Mouse (Mus musculus) neural tube, embryonic 13.5 days (tissue): ENCODE data around the gene Psmb6. TPM values are rescaled to one million over a fixed set of nuclear protein-coding genes. Genes with fewer than 3 reads are reported as not detected.

Experiments
- ATAC-seq: fragments of 200-750 bp; cut with Nextera tagmentation; 2 replicates; pipeline ENCODE4 v1.8.0; 2017; ENCODE audit warnings: low read depth, mild to moderate bottlenecking, moderate TSS enrichment, moderate library complexity
- H3K27ac ChIP-seq: fragments of 300-500 bp; sonication (generic); replicated peaks from 2 replicates; pipeline ENCODE4 v1.5.1; 2015; ENCODE audit warnings: moderate library complexity, mild to moderate bottlenecking, inconsistent platforms
- H3K27me3 ChIP-seq: fragments of 300-500 bp; sonication (generic); 2 replicates; pipeline ENCODE4 v1.6.1; 2015; ENCODE audit warnings: mild to moderate bottlenecking, inconsistent platforms
- H3K36me3 ChIP-seq: fragments of 300-500 bp; sonication (generic); 2 replicates; pipeline ENCODE4 v1.6.1; 2015; ENCODE audit warnings: mild to moderate bottlenecking, inconsistent platforms
- H3K4me1 ChIP-seq: fragments of 300-500 bp; sonication (generic); replicated peaks from 2 replicates; pipeline ENCODE4 v1.6.1; 2015; ENCODE audit warnings: inconsistent platforms
- H3K4me2 ChIP-seq: fragments of 300-500 bp; sonication (generic); 2 replicates; pipeline ENCODE4 v1.6.1; 2015; ENCODE audit warnings: inconsistent platforms, mild to moderate bottlenecking, moderate library complexity
- H3K4me3 ChIP-seq: fragments of 300-500 bp; sonication (generic); 2 replicates; pipeline ENCODE4 v1.5.1; 2015; ENCODE audit warnings: mild to moderate bottlenecking, inconsistent platforms
- H3K9ac ChIP-seq: fragments of 300-500 bp; sonication (generic); 2 replicates; pipeline ENCODE4 v1.6.1; 2015; ENCODE audit warnings: moderate library complexity, mild to moderate bottlenecking, inconsistent platforms
- H3K9me3 ChIP-seq: fragments of 300-500 bp; sonication (generic); 2 replicates; pipeline ENCODE4 v1.6.1; 2016; ENCODE audit warnings: inconsistent platforms
- WGBS: fragments of 180-500 bp; shearing (Covaris S2); methylation state at CpG from one replicate; pipeline ENCODE4 v1.1.7; 2015; 5-methylcytosine and 5-hydroxymethylcytosine counted together
- polyA plus RNA-seq: library from polyadenylated mRNA; unstranded; fragments of >200 nt; fragmentation: Nextera tagmentation; extraction: Ambion mirVana; gene quantifications from 2 replicates; pipeline ENCODE4 v1.2.1, GENCODE M21; 2015

Gene Psmb6
- polyA plus RNA-seq, 1 experiment from 2014 or later, result 814 TPM

DNA sequence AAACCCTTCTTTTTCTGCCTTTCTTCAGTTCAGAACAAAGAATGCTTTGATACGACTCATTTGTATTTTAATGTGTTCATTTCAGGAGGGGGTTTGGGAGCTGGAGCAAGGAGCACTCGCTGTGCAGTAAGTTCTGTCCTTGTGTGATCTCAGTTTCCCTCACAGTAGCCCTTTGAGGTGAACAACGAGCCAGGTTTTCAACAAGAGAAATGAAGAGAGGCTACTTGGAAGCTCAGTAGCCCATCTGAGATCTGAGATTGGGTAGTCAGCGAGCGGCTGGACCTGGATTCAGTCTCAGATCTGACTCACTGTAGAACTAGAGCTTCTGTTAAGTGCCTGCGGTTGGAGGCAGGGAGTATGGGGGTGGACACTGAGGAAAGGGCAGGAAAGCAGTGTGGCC, 48.7 kb downstream of the Psmb6 start:
- H3K27me3 ChIP-seq, result no peaks in the 10 kb centered on the region
- no peaks in the 10 kb centered on the region for H3K9me3 ChIP-seq
- H3K27ac ChIP-seq, result peak overlapping the region; percentile 43; the same call in 1 of the 2 replicates
- 41% methylated on average over 6 of the region's 6 CpGs for WGBS
- no peak overlapping the region for H3K9ac ChIP-seq
- no peak for ATAC-seq
- no peaks in the 10 kb centered on the region for H3K36me3 ChIP-seq
- H3K4me1 ChIP-seq, result peaks cover 54% of the 10 kb centered on the region
- no peak overlapping the region for H3K4me3 ChIP-seq
- peak overlapping the region; percentile 9; the same call in 1 of the 2 replicates for H3K4me2 ChIP-seq

DNA sequence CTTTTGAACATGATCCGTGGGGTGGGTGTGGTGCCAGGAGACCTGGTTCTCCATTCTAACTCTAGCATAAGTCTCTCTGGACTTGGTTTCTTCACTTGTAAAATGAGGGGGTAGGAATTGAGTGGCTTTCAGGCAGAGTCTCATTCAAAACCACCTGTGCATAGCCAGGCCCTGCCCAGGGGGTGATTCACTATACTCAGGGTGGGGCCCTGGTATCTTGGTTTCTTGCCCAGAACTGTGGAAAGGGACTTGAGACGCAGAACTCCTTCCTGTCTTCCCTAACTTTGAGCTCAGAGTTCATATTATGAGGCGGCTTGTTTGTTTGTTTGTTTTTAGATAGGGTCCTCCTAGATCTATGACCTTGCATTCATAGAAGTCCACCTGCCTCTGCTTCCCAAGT, 52.0 kb downstream of the Psmb6 start:
- Histone ChIP-seq H3K27ac (no peak overlapping the region), H3K4me1 (peaks cover 59% of the 10 kb centered on the region), H3K9ac (peak overlapping the region; percentile 12; the same call in 1 of the 2 replicates), H3K27me3 (no peaks in the 10 kb centered on the region), H3K4me3 (no peak overlapping the region), H3K4me2 (no peak overlapping the region), H3K36me3 (no peaks in the 10 kb centered on the region), H3K9me3 (no peaks in the 10 kb centered on the region)
- ATAC-seq, result no peak
- WGBS, result 83% methylated on average over 3 of the region's 3 CpGs

Other genes with a start within 250 kb of the Psmb6 start
- not detected in 2 replicates for gene Alox12e, start 202.7 kb upstream of the Psmb6 start, polyA plus RNA-seq
- gene Alox15, start 173.3 kb upstream of the Psmb6 start, polyA plus RNA-seq, result 0.28 TPM in 1 of 2 replicates, not detected in the other
- 31.9 and 32.6 TPM in 2 replicates for gene Pelp1, start 115.3 kb upstream of the Psmb6 start, polyA plus RNA-seq
- gene Arrb2, start 92.7 kb upstream of the Psmb6 start, polyA plus RNA-seq, result 43.8 and 46.6 TPM in 2 replicates
- 45.3 and 46.0 TPM in 2 replicates for gene Med11, start 73.4 kb upstream of the Psmb6 start, polyA plus RNA-seq
- gene Zmynd15, start 65.9 kb upstream of the Psmb6 start, polyA plus RNA-seq, result 1.2 and 1.5 TPM in 2 replicates
- gene Cxcl16, start 65.4 kb upstream of the Psmb6 start, polyA plus RNA-seq, result 7.2 and 8.9 TPM in 2 replicates
- 0.52 and 1.8 TPM in 2 replicates for gene Tm4sf5, start 20.1 kb upstream of the Psmb6 start, polyA plus RNA-seq
- 0.31 TPM in 1 of 2 replicates, not detected in the other for gene Vmo1, start 10.8 kb upstream of the Psmb6 start, polyA plus RNA-seq
- 0.42 and 0.52 TPM in 2 replicates for gene Gltpd2, start 6.2 kb upstream of the Psmb6 start, polyA plus RNA-seq
- not detected in 2 replicates for gene Gm40193, start 7.6 kb downstream of the Psmb6 start, polyA plus RNA-seq
- 7.4 and 8.8 TPM in 2 replicates for gene Pld2, start 14.7 kb downstream of the Psmb6 start, polyA plus RNA-seq
- gene Mink1, start 37.5 kb downstream of the Psmb6 start, polyA plus RNA-seq, result 18.0 TPM in 2 replicates
- not detected in 2 replicates for gene 4930544D05Rik, start 90.5 kb downstream of the Psmb6 start, polyA plus RNA-seq
- gene Chrne, start 93.8 kb downstream of the Psmb6 start, polyA plus RNA-seq, result 0.38 TPM in 1 of 2 replicates, not detected in the other
- 0.14 and 0.45 TPM in 2 replicates for gene Gp1ba, start 113.8 kb downstream of the Psmb6 start, polyA plus RNA-seq
- gene Rnf167, start 121.9 kb downstream of the Psmb6 start, polyA plus RNA-seq, result 101 and 106 TPM in 2 replicates
- gene Slc25a11, start 122.1 kb downstream of the Psmb6 start, polyA plus RNA-seq, result 150 and 153 TPM in 2 replicates
- gene Pfn1, start 129.3 kb downstream of the Psmb6 start, polyA plus RNA-seq, result 970 and 979 TPM in 2 replicates
- gene Eno3, start 131.8 kb downstream of the Psmb6 start, polyA plus RNA-seq, result 9.4 and 14.9 TPM in 2 replicates
- gene Spag7, start 144.0 kb downstream of the Psmb6 start, polyA plus RNA-seq, result 169 and 172 TPM in 2 replicates
- 16.9 and 19.5 TPM in 2 replicates for gene Camta2, start 162.7 kb downstream of the Psmb6 start, polyA plus RNA-seq
- gene Inca1, start 174.8 kb downstream of the Psmb6 start, polyA plus RNA-seq, result 0.75 and 1.1 TPM in 2 replicates
- gene Kif1c, start 175.2 kb downstream of the Psmb6 start, polyA plus RNA-seq, result 1.5 TPM in 2 replicates
- 14.7 and 15.6 TPM in 2 replicates for gene Zfp3, start 238.8 kb downstream of the Psmb6 start, polyA plus RNA-seq